Comparison of ENCODE assay signal across 10 mouse cellular contexts in genomic region chr11:45647888-45648287, GRCm38 (mm10).
DNase-seq lines count a peak whose midpoint lies in the region; ATAC-seq and TF ChIP-seq lines count a peak whose summit lies in the region.
"Had no signal": no experiment of that assay in that cellular context is flagged by ENCODE, and none has a peak within 500 bp of the region (broad histone marks: within the 10 kb centered on the region; RNA-seq: fewer than 3 reads in every experiment).

No protein-coding gene starts in this region.

- H3K36me3 ChIP-seq in intestine, postnatal 0 days (ENCODE audit: control insufficient read depth, insufficient read depth): no peaks in the 10 kb centered on the region
- no peaks in the 10 kb centered on the region for H3K36me3 ChIP-seq in intestine, embryonic 16.5 days (ENCODE audit: control insufficient read depth, insufficient read depth, low read length)
- H3K36me3 ChIP-seq: hindbrain, embryonic 12.5 days had no signal

- no peak for ATAC-seq in CD4-positive, CD25-positive, alpha-beta regulatory T cell, adult 4 months
- no peak for ATAC-seq in intestine, postnatal 0 days
- no peak for ATAC-seq in intestine, embryonic 16.5 days
- ATAC-seq: forebrain, embryonic 14.5 days had no signal

- no peaks in the 10 kb centered on the region for H3K4me1 ChIP-seq in intestine, postnatal 0 days (replicated peaks; ENCODE audit: control insufficient read depth, insufficient read depth, low read length)
- H3K4me1 ChIP-seq in intestine, embryonic 16.5 days (ENCODE audit: control insufficient read depth, insufficient read depth, low read length): no peaks in the 10 kb centered on the region
- H3K4me1 ChIP-seq: hindbrain, embryonic 12.5 days had no signal

- H3K27ac ChIP-seq in intestine, postnatal 0 days (ENCODE audit: low read depth, low read length): no peak overlapping the region
- no peak overlapping the region for H3K27ac ChIP-seq in intestine, embryonic 16.5 days (ENCODE audit: low read length)
- H3K27ac ChIP-seq: hindbrain, embryonic 12.5 days had no signal

- intact Hi-C loops in left cerebral cortex, postnatal 36 days (cut with DNase I): no loop called here

- no peak overlapping the region for H3K4me2 ChIP-seq in intestine, postnatal 0 days (replicated peaks; ENCODE audit: low read depth)
- H3K4me2 ChIP-seq in intestine, embryonic 16.5 days (ENCODE audit: low read depth, low read length): no peak overlapping the region
- H3K4me2 ChIP-seq: hindbrain, embryonic 12.5 days had no signal

- 74% methylated on average over 3 of the region's 3 CpGs for WGBS in intestine, postnatal 0 days
- 74% methylated on average over 3 of the region's 3 CpGs for WGBS in intestine, embryonic 16.5 days

- H3K9ac ChIP-seq in intestine, postnatal 0 days (ENCODE audit: low read depth, low read length): no peak overlapping the region
- no peak overlapping the region for H3K9ac ChIP-seq in intestine, embryonic 16.5 days (ENCODE audit: low read depth, low read length)
- H3K9ac ChIP-seq: hindbrain, embryonic 12.5 days had no signal

- H3K27me3 ChIP-seq in intestine, postnatal 0 days (replicated peaks; ENCODE audit: control insufficient read depth, insufficient read depth, low read length): no peaks in the 10 kb centered on the region
- H3K27me3 ChIP-seq in intestine, embryonic 16.5 days (replicated peaks; ENCODE audit: control insufficient read depth, insufficient read depth, low read length): no peaks in the 10 kb centered on the region
- H3K27me3 ChIP-seq: hindbrain, embryonic 12.5 days had no signal

- no peak overlapping the region for H3K4me3 ChIP-seq in intestine, postnatal 0 days (ENCODE audit: low read depth, low read length)
- no peak overlapping the region for H3K4me3 ChIP-seq in intestine, embryonic 16.5 days (ENCODE audit: low read length)
- H3K4me3 ChIP-seq: hindbrain, embryonic 12.5 days had no signal

- DNase-seq in CD4-positive, CD25-positive, alpha-beta regulatory T cell, adult 2 months (ENCODE audit: low read depth, low spot score): peak; percentile 32
- DNase-seq in right cerebral cortex, postnatal 4 days: peak; percentile 17
- no peak for DNase-seq in right cerebral cortex, adult 18-20 months
- DNase-seq in retina, embryonic 14.5 days (ENCODE audit: low spot score): peak; percentile 27
- no peak for DNase-seq in left cerebral cortex, postnatal 36 days (ENCODE audit: low spot score in 2 of 2)

- no peaks in the 10 kb centered on the region for H3K9me3 ChIP-seq in intestine, postnatal 0 days (ENCODE audit: control insufficient read depth)
- no peaks in the 10 kb centered on the region for H3K9me3 ChIP-seq in intestine, embryonic 16.5 days (ENCODE audit: control insufficient read depth, low read length)

- peak; percentile 65 for TF ChIP-seq CTCF in intestine, postnatal 0 days (IDR thresholded peaks at IDR 0.05; ENCODE audit: low read depth)

Comparison
In these comparisons a context has a peak if more than half of its experiments do, and no peak if none do; other contexts are left out.
1. DNase-seq: peak in CD4-positive, CD25-positive, alpha-beta regulatory T cell, adult 2 months (single experiment), right cerebral cortex, postnatal 4 days (single experiment) and retina, embryonic 14.5 days (single experiment); none in right cerebral cortex, adult 18-20 months (single experiment) and left cerebral cortex, postnatal 36 days (0 of 2).